Comparison of ENCODE assay signal across 28 mouse cellular contexts in the genomic region with DNA sequence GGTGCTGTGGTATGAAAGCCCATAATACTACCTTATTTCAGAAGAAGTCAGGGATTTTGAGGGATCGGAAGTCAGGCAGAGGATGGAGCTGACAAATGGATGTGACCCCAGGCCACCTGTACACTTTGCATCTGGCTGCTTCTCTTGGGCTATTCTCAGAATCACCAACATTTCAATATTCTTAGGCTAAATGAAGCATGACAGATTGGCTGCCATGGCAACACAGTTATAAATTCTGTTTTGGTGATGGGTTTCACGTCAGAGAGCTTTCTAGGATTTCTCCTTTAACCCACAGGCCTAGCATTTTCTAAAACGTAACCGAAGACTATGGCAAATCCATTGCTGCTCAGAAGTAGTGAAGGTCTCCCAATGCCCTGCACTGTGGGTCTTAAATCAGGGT. TPM values are rescaled to one million over a fixed set of nuclear protein-coding genes. Genes with fewer than 3 reads are reported as not detected.
DNase-seq lines count a peak whose midpoint lies in the region; ATAC-seq and TF ChIP-seq lines count a peak whose summit lies in the region.
"Had no signal": no experiment of that assay in that cellular context is flagged by ENCODE, and none has a peak within 500 bp of the region (broad histone marks: within the 10 kb centered on the region; RNA-seq: fewer than 3 reads in every experiment).

No protein-coding gene starts in this region.

- no peak for TF ChIP-seq EP300 in liver, postnatal 0 days (IDR thresholded peaks at IDR 0.05; ENCODE audit: low read depth)

- no peak overlapping the region for H3K9ac ChIP-seq in forebrain, embryonic 14.5 days (ENCODE audit: low read length)
- H3K9ac ChIP-seq in liver, embryonic 11.5 days (ENCODE audit: low read depth, low read length) = no peak overlapping the region
- no peak overlapping the region for H3K9ac ChIP-seq in liver, postnatal 0 days (replicated peaks)
- H3K9ac ChIP-seq: embryonic facial prominence, embryonic 13.5 days; forebrain, embryonic 15.5 days; heart, embryonic 13.5 days; hindbrain, embryonic 12.5 days; midbrain, embryonic 12.5 days; neural tube, embryonic 12.5 days; stomach, embryonic 15.5 days had no signal

- TF ChIP-seq CTCF in liver, postnatal 0 days (IDR thresholded peaks at IDR 0.05; ENCODE audit: low read depth) = no peak

- no peaks in the 10 kb centered on the region for H3K36me3 ChIP-seq in forebrain, embryonic 14.5 days (ENCODE audit: control insufficient read depth, insufficient read depth, low read length)
- H3K36me3 ChIP-seq in forebrain, embryonic 10.5 days (replicated peaks) = no peaks in the 10 kb centered on the region
- no peaks in the 10 kb centered on the region for H3K36me3 ChIP-seq in liver, embryonic 11.5 days (ENCODE audit: control insufficient read depth, insufficient read depth, low read length)
- H3K36me3 ChIP-seq in liver, postnatal 0 days (replicated peaks; ENCODE audit: insufficient read depth, low read length) = no peaks in the 10 kb centered on the region
- H3K36me3 ChIP-seq: embryonic facial prominence, embryonic 13.5 days; forebrain, embryonic 15.5 days; G1E; heart, embryonic 13.5 days; hindbrain, embryonic 12.5 days; midbrain, embryonic 12.5 days; neural tube, embryonic 12.5 days; stomach, embryonic 15.5 days had no signal

- no peaks in the 10 kb centered on the region; the same call in 1 of the 2 replicates for H3K4me1 ChIP-seq in forebrain, embryonic 14.5 days (ENCODE audit: control insufficient read depth, insufficient read depth, low read length)
- no peaks in the 10 kb centered on the region for H3K4me1 ChIP-seq in forebrain, embryonic 10.5 days
- H3K4me1 ChIP-seq in liver, embryonic 11.5 days (replicated peaks; ENCODE audit: control insufficient read depth, insufficient read depth, low read length) = no peaks in the 10 kb centered on the region; the same call in 1 of the 2 replicates
- no peaks in the 10 kb centered on the region for H3K4me1 ChIP-seq in liver, postnatal 0 days (ENCODE audit: insufficient read depth)
- H3K4me1 ChIP-seq: heart, embryonic 13.5 days; hindbrain, embryonic 12.5 days; neural tube, embryonic 12.5 days; stomach, embryonic 15.5 days had no signal

- DNase-seq in forebrain, embryonic 14.5 days (ENCODE audit: low spot score) = peak; percentile 37
- no peak for DNase-seq in forebrain, embryonic 10.5 days (ENCODE audit: extremely low spot score, low spot score)
- DNase-seq in liver, embryonic 11.5 days (ENCODE audit: low spot score) = peak; percentile 16
- DNase-seq in liver, postnatal 0 days = no peak
- DNase-seq in brain, adult 2 months (ENCODE audit: low read depth, low spot score) = peak; percentile 34
- peak; percentile 36 for DNase-seq in layer of hippocampus, adult 9-11 months
- DNase-seq in adrenal gland, adult (ENCODE audit: inconsistent age in 2 of 2, low spot score in 1 of 2) = no peak
- no peak for DNase-seq in cerebellum, postnatal 10 days
- DNase-seq: adrenal gland, adult 8-10 months; cerebellum, adult 8-10 months; gastrocnemius, postnatal 25 days; heart, adult 18-20 months; heart, postnatal 14 days; kidney, postnatal 25 days; lung, adult 18-20 months; lung, postnatal 10 days; thymus, postnatal 25 days had no signal

- ATAC-seq in forebrain, embryonic 14.5 days = no peak
- ATAC-seq in liver, embryonic 11.5 days (replicated peaks; ENCODE audit: low FRiP score) = no peak
- ATAC-seq in liver, postnatal 0 days = no peak
- ATAC-seq: forebrain, embryonic 15.5 days; intestine, postnatal 0 days; Patski had no signal

- no peak overlapping the region for H3K4me3 ChIP-seq in forebrain, embryonic 14.5 days (ENCODE audit: low read depth, low read length)
- H3K4me3 ChIP-seq in forebrain, embryonic 10.5 days = no peak overlapping the region
- H3K4me3 ChIP-seq in liver, embryonic 11.5 days (ENCODE audit: low read depth, low read length) = no peak overlapping the region
- no peak overlapping the region for H3K4me3 ChIP-seq in liver, postnatal 0 days (ENCODE audit: low read depth, low read length)
- H3K4me3 ChIP-seq: embryonic facial prominence, embryonic 13.5 days; erythroblast, embryonic 14.5 days; forebrain, embryonic 15.5 days; heart, embryonic 13.5 days; hindbrain, embryonic 12.5 days; midbrain, embryonic 12.5 days; neural tube, embryonic 12.5 days; stomach, embryonic 15.5 days had no signal

- 71% methylated on average over 4 of the region's 4 CpGs for WGBS in forebrain, embryonic 14.5 days
- 90% methylated on average over 4 of the region's 4 CpGs for WGBS in forebrain, embryonic 10.5 days
- 83% methylated on average over 4 of the region's 4 CpGs for WGBS in liver, embryonic 11.5 days
- WGBS in liver, postnatal 0 days (ENCODE audit: insufficient replicate concordance) = 81% methylated on average over 4 of the region's 4 CpGs

- H3K27ac ChIP-seq in forebrain, embryonic 14.5 days (ENCODE audit: low read depth, low read length) = no peak overlapping the region
- H3K27ac ChIP-seq in forebrain, embryonic 10.5 days = no peak overlapping the region
- H3K27ac ChIP-seq in liver, embryonic 11.5 days (ENCODE audit: low read depth, low read length) = no peak overlapping the region
- H3K27ac ChIP-seq in liver, postnatal 0 days (ENCODE audit: low read depth) = no peak overlapping the region
- H3K27ac ChIP-seq: embryonic facial prominence, embryonic 13.5 days; forebrain, embryonic 15.5 days; heart, embryonic 13.5 days; hindbrain, embryonic 12.5 days; midbrain, embryonic 12.5 days; neural tube, embryonic 12.5 days; stomach, embryonic 15.5 days had no signal

- H3K4me2 ChIP-seq in forebrain, embryonic 14.5 days (ENCODE audit: low read length) = no peak overlapping the region
- no peak overlapping the region for H3K4me2 ChIP-seq in liver, embryonic 11.5 days
- no peak overlapping the region for H3K4me2 ChIP-seq in liver, postnatal 0 days (ENCODE audit: low read depth, low read length)
- H3K4me2 ChIP-seq: embryonic facial prominence, embryonic 13.5 days; forebrain, embryonic 15.5 days; heart, embryonic 13.5 days; hindbrain, embryonic 12.5 days; midbrain, embryonic 12.5 days; neural tube, embryonic 12.5 days; stomach, embryonic 15.5 days had no signal

- no peaks in the 10 kb centered on the region for H3K27me3 ChIP-seq in forebrain, embryonic 14.5 days (replicated peaks; ENCODE audit: control insufficient read depth, insufficient read depth, low read length)
- H3K27me3 ChIP-seq in forebrain, embryonic 10.5 days (ENCODE audit: poor library complexity, severe bottlenecking) = no peaks in the 10 kb centered on the region
- H3K27me3 ChIP-seq in liver, embryonic 11.5 days (replicated peaks; ENCODE audit: control insufficient read depth, insufficient read depth, low read length) = no peaks in the 10 kb centered on the region
- H3K27me3 ChIP-seq in liver, postnatal 0 days (ENCODE audit: insufficient read depth, low read length) = no peaks in the 10 kb centered on the region
- H3K27me3 ChIP-seq: embryonic facial prominence, embryonic 13.5 days; forebrain, embryonic 15.5 days; heart, embryonic 13.5 days; hindbrain, embryonic 12.5 days; midbrain, embryonic 12.5 days; neural tube, embryonic 12.5 days; Patski; stomach, embryonic 15.5 days had no signal

- H3K9me3 ChIP-seq in forebrain, embryonic 14.5 days (replicated peaks; ENCODE audit: control insufficient read depth, low read length) = no peaks in the 10 kb centered on the region
- H3K9me3 ChIP-seq in forebrain, embryonic 10.5 days = no peaks in the 10 kb centered on the region
- H3K9me3 ChIP-seq in liver, embryonic 11.5 days (ENCODE audit: control insufficient read depth, low read length) = no peaks in the 10 kb centered on the region
- H3K9me3 ChIP-seq in liver, postnatal 0 days (ENCODE audit: low read length) = no peaks in the 10 kb centered on the region
- H3K9me3 ChIP-seq: embryonic facial prominence, embryonic 13.5 days; forebrain, embryonic 15.5 days; G1E; heart, embryonic 13.5 days; hindbrain, embryonic 12.5 days; midbrain, embryonic 12.5 days; neural tube, embryonic 12.5 days; stomach, embryonic 15.5 days had no signal

RNA-seq across cellular contexts. Expression of a gene that starts 59.9 kb away (rescaled TPM):
- 2.2 and 3.8 TPM in 2 replicates for polyA plus RNA-seq in forebrain, embryonic 14.5 days (2014; fragmentation: Nextera tagmentation; extraction: Ambion mirVana)
- 0.92 and 1.8 TPM in 2 replicates for polyA plus RNA-seq in forebrain, embryonic 10.5 days (2016; fragmentation: Nextera tagmentation; extraction: Ambion mirVana)
- 21.7 and 22.5 TPM in 2 replicates for polyA plus RNA-seq in liver, embryonic 11.5 days (2014; fragmentation: Nextera tagmentation; extraction: Ambion mirVana)
- 2.6 and 3.2 TPM in 2 replicates for polyA plus RNA-seq in liver, postnatal 0 days (2015; fragmentation: Nextera tagmentation; extraction: Ambion mirVana)
- polyA plus RNA-seq: G1E had no signal

Comparison
In these comparisons a context has a peak if more than half of its experiments do, and no peak if none do; other contexts are left out.
1. DNase-seq: peak in forebrain, embryonic 14.5 days (single experiment), liver, embryonic 11.5 days (single experiment), brain, adult 2 months (single experiment) and layer of hippocampus, adult 9-11 months (single experiment); none in forebrain, embryonic 10.5 days (single experiment), liver, postnatal 0 days (single experiment), adrenal gland, adult (0 of 2) and cerebellum, postnatal 10 days (0 of 2).